Mouse (Mus musculus): ENCODE data around the gene Olfr633.
"Not testable (repeated sequence)": the region's sequence is repeated elsewhere in the genome, so short reads cannot be mapped to it uniquely, and the experiment has no call there.

Gene Olfr633

GRCm38 (mm10) chr7:103944137-103944536, at the start of gene Olfr633:
Olfr633 (plus strand) TSS chr7:103944437.
- in situ Hi-C loops (cut with MboI; ENCODE audit: low sequenced_read_pairs): no loop called here

GRCm38 (mm10) chr7:103903187-103903586, 41.0 kb upstream of the Olfr633 start, which contains the start of gene Olfr65:
Olfr65 (plus strand) TSS chr7:103903487.
- in situ Hi-C loops (cut with MboI; ENCODE audit: low sequenced_read_pairs): no loop called here

GRCm38 (mm10) chr7:103910047-103910446, 34.2 kb upstream of the Olfr633 start:
- in situ Hi-C loops (cut with MboI; ENCODE audit: low sequenced_read_pairs): no loop called here

GRCm38 (mm10) chr7:103912969-103913511, 31.2 kb upstream of the Olfr633 start:
- in situ Hi-C loops (cut with MboI; ENCODE audit: low sequenced_read_pairs): no loop called here

GRCm38 (mm10) chr7:103915338-103915737, 28.9 kb upstream of the Olfr633 start:
- in situ Hi-C loops (cut with MboI; ENCODE audit: low sequenced_read_pairs): no loop called here

GRCm38 (mm10) chr7:103928525-103928924, 15.7 kb upstream of the Olfr633 start, which contains the start of gene Olfr631:
Olfr631 (plus strand) TSS chr7:103928825.
- in situ Hi-C loops (cut with MboI; ENCODE audit: low sequenced_read_pairs): no loop called here

GRCm38 (mm10) chr7:103934264-103934663, 10.0 kb upstream of the Olfr633 start, which contains the start of gene Olfr632:
Olfr632 (plus strand) TSS chr7:103934347.
- in situ Hi-C loops (cut with MboI; ENCODE audit: low sequenced_read_pairs): no loop called here

GRCm38 (mm10) chr7:103942730-103943129, 1.5 kb upstream of the Olfr633 start:
- in situ Hi-C loops (cut with MboI; ENCODE audit: low sequenced_read_pairs): no loop called here

GRCm38 (mm10) chr7:103966873-103967272, 22.6 kb downstream of the Olfr633 start:
- in situ Hi-C loops (cut with MboI; ENCODE audit: low sequenced_read_pairs): not testable (repeated sequence)

- in situ Hi-C loops (cut with MboI; ENCODE audit: low sequenced_read_pairs): no loop called here
These were observed 26.6 kb downstream of the Olfr633 start, which contains the start of gene Olfr635 for GRCm38 (mm10) chr7:103970852-103971251. Olfr635 (plus strand) TSS chr7:103971152.

GRCm38 (mm10) chr7:103971782-103972181, 27.5 kb downstream of the Olfr633 start:
- in situ Hi-C loops (cut with MboI; ENCODE audit: low sequenced_read_pairs): no loop called here

GRCm38 (mm10) chr7:103998446-103998845, 54.2 kb downstream of the Olfr633 start, which contains the start of gene Olfr638:
Olfr638 (plus strand) TSS chr7:103998746.
- in situ Hi-C loops (cut with MboI; ENCODE audit: low sequenced_read_pairs): no loop called here
